In genomic region chr9:108987704-108988350, GRCm38 (mm10) we compare ENCODE assay signal across 8 mouse cellular contexts. TPM values are rescaled to one million over a fixed set of nuclear protein-coding genes. Genes with fewer than 3 reads are reported as not detected.
A peak's percentile ranks its signal among the peaks of the same experiment; 100 is the strongest.
DNase-seq lines count a peak whose midpoint lies in the region; ATAC-seq and TF ChIP-seq lines count a peak whose summit lies in the region.

No protein-coding gene starts in this region.

- no peaks in the 10 kb centered on the region for H3K9me3 ChIP-seq in E14TG2a.4 (ENCODE audit: low read length)
- H3K9me3 ChIP-seq in intestine, postnatal 0 days (ENCODE audit: control insufficient read depth) = no peaks in the 10 kb centered on the region

- H3K4me2 ChIP-seq in intestine, postnatal 0 days (replicated peaks; ENCODE audit: low read depth) = peak overlapping the region; percentile 55

- peaks cover 51% of the 10 kb centered on the region for H3K4me1 ChIP-seq in E14TG2a.4 (replicated peaks; ENCODE audit: low read depth, low read length)
- H3K4me1 ChIP-seq in intestine, postnatal 0 days (replicated peaks; ENCODE audit: control insufficient read depth, insufficient read depth, low read length) = peaks cover 12% of the 10 kb centered on the region

- ATAC-seq in intestine, postnatal 0 days = no peak

- peaks cover 17% of the 10 kb centered on the region for H3K27me3 ChIP-seq in E14TG2a.4 (ENCODE audit: insufficient read depth, low read length)
- no peaks in the 10 kb centered on the region for H3K27me3 ChIP-seq in intestine, postnatal 0 days (replicated peaks; ENCODE audit: control insufficient read depth, insufficient read depth, low read length)

- DNase-seq in cerebellum, postnatal 14 days = peak; percentile 42 to 59
- DNase-seq in cerebellum, postnatal 36 days = no peak
- DNase-seq in gastrocnemius, postnatal 10 days = peak; percentile 76
- DNase-seq in lung, postnatal 4 days = peak; percentile 55 to 68
- no peak for DNase-seq in cerebellum, adult 11 months
- DNase-seq in layer of hippocampus, adult 11-12 months (ENCODE audit: low spot score) = no peak

- no peaks in the 10 kb centered on the region for H3K36me3 ChIP-seq in E14TG2a.4 (ENCODE audit: insufficient read depth, low read length)
- no peaks in the 10 kb centered on the region for H3K36me3 ChIP-seq in intestine, postnatal 0 days (ENCODE audit: control insufficient read depth, insufficient read depth)

- H3K9ac ChIP-seq in intestine, postnatal 0 days (ENCODE audit: low read depth, low read length) = no peak overlapping the region

- no peak for TF ChIP-seq CTCF in E14TG2a.4 (conservative IDR thresholded peaks at IDR 0.05; ENCODE audit: low read length)
- no peak for TF ChIP-seq CTCF in intestine, postnatal 0 days (IDR thresholded peaks at IDR 0.05; ENCODE audit: low read depth)

- H3K27ac ChIP-seq in intestine, postnatal 0 days (ENCODE audit: low read depth, low read length) = no peak overlapping the region

- H3K4me3 ChIP-seq in E14TG2a.4 (replicated peaks; ENCODE audit: low read length) = peak overlapping the region; percentile 13; the same call in 1 of the 2 replicates
- peak overlapping the region; percentile 3; the same call in 1 of the 2 replicates for H3K4me3 ChIP-seq in intestine, postnatal 0 days (ENCODE audit: low read depth, low read length)

- 21% methylated on average over 13 of the region's 15 CpGs for whole genome bisulfite sequencing in intestine, postnatal 0 days

RNA-seq across cellular contexts. Expression of gene Ucn2, which starts 2.0 kb away (rescaled TPM):
- 1 to 10 TPM in 1 of 2 experiments, under 1 TPM in 1; 0.82 to 1.2 TPM for total RNA-seq in gastrocnemius, postnatal 10 days (2021)
- not detected in 2 replicates for polyA plus RNA-seq in intestine, postnatal 0 days (2015; fragmentation: Nextera tagmentation; extraction: Ambion mirVana)

RNA-seq across cellular contexts. Expression of gene Pfkfb4, which starts 3.8 kb away (rescaled TPM):
- 10 to 100 TPM; 26.9 TPM for total RNA-seq in gastrocnemius, postnatal 10 days (2021)
- polyA plus RNA-seq in intestine, postnatal 0 days (2015; fragmentation: Nextera tagmentation; extraction: Ambion mirVana) = 43.1 and 48.3 TPM in 2 replicates

RNA-seq across cellular contexts. Expression of gene Col7a1, which starts 34.4 kb away (rescaled TPM):
- total RNA-seq in gastrocnemius, postnatal 10 days (2021) = 1 to 10 TPM; 5.4 to 6.9 TPM
- 1.9 and 3.1 TPM in 2 replicates for polyA plus RNA-seq in intestine, postnatal 0 days (2015; fragmentation: Nextera tagmentation; extraction: Ambion mirVana)

RNA-seq across cellular contexts. Expression of gene Shisa5, which starts 50.5 kb away (rescaled TPM):
- total RNA-seq in gastrocnemius, postnatal 10 days (2021) = 10 to 100 TPM; 30.9 to 39.2 TPM
- 303 and 311 TPM in 2 replicates for polyA plus RNA-seq in intestine, postnatal 0 days (2015; fragmentation: Nextera tagmentation; extraction: Ambion mirVana)

RNA-seq across cellular contexts. Expression of gene Uqcrc1, which starts 51.4 kb away (rescaled TPM):
- total RNA-seq in gastrocnemius, postnatal 10 days (2021) = 100 to 1,000 TPM; 676 to 836 TPM
- polyA plus RNA-seq in intestine, postnatal 0 days (2015; fragmentation: Nextera tagmentation; extraction: Ambion mirVana) = 557 and 585 TPM in 2 replicates

Comparison
In these comparisons a context has a peak if more than half of its experiments do, and no peak if none do; other contexts are left out.
1. DNase-seq: peak in cerebellum, postnatal 14 days (2 of 2), gastrocnemius, postnatal 10 days (single experiment) and lung, postnatal 4 days (2 of 2); none in cerebellum, postnatal 36 days (0 of 2), cerebellum, adult 11 months (single experiment) and layer of hippocampus, adult 11-12 months (single experiment).